Mouse (Mus musculus) forebrain, postnatal 0 days (tissue): ENCODE results near the gene Csmd2. TPM values are rescaled to one million over a fixed set of nuclear protein-coding genes. Genes with fewer than 3 reads are reported as not detected.
"Not testable (repeated sequence)": the region's sequence is repeated elsewhere in the genome, so short reads cannot be mapped to it uniquely, and the experiment has no call there.

ENCODE experiments used
- ATAC-seq: fragments of 200-750 bp; cut with Nextera tagmentation; 2 replicates; pipeline ENCODE4 v1.8.0; 2017; ENCODE audit warnings: mild to moderate bottlenecking, moderate library complexity
- DNase-seq: peaks from one replicate; pipeline ENCODE4 v3.0.0-alpha.2; 2015
- H3K27ac ChIP-seq: fragments of 300-500 bp; sonication (generic); 2 replicates; pipeline ENCODE4 v1.5.1; 2014; ENCODE audit warnings: low read depth, mild to moderate bottlenecking, antibody characterized with exemption, low read length, moderate library complexity, mixed read lengths
- H3K27me3 ChIP-seq: fragments of 300-500 bp; sonication (generic); 2 replicates; pipeline ENCODE4 v1.6.1; 2014; ENCODE audit warnings: mild to moderate bottlenecking, low read length, mixed read lengths; ENCODE audit not compliant: insufficient read depth
- H3K36me3 ChIP-seq: fragments of 300-500 bp; sonication (generic); 2 replicates; pipeline ENCODE4 v1.6.1; 2014; ENCODE audit warnings: mild to moderate bottlenecking, moderate library complexity; ENCODE audit not compliant: insufficient read depth
- H3K4me1 ChIP-seq: fragments of 300-500 bp; sonication (generic); 2 replicates; pipeline ENCODE4 v1.6.1; 2014; ENCODE audit warnings: antibody characterized with exemption; ENCODE audit not compliant: insufficient read depth
- H3K4me2 ChIP-seq: fragments of 300-500 bp; sonication (generic); 2 replicates; pipeline ENCODE4 v1.6.1; 2014; ENCODE audit warnings: low read depth, mild to moderate bottlenecking, moderate library complexity
- H3K4me3 ChIP-seq: fragments of 300-500 bp; sonication (generic); 2 replicates; pipeline ENCODE4 v1.5.1; 2014; ENCODE audit warnings: low read depth, low read length, mixed read lengths
- H3K9ac ChIP-seq: fragments of 300-500 bp; sonication (generic); 2 replicates; pipeline ENCODE4 v1.6.1; 2014; ENCODE audit warnings: mild to moderate bottlenecking
- H3K9me3 ChIP-seq: fragments of 300-500 bp; sonication (generic); 2 replicates; pipeline ENCODE4 v1.6.1; 2016; ENCODE audit warnings: low read length
- CTCF ChIP-seq: sonication (generic); IDR thresholded peaks from 2 replicates; pipeline ENCODE4 v1.5.1; 2016; ENCODE audit warnings: antibody characterized with exemption, control low read depth, low read depth
- WGBS: fragments of 180-500 bp; shearing (Covaris S2); extraction: QIAGEN DNeasy Blood & Tissue Kit; methylation state at CpG from one replicate; pipeline ENCODE4 v1.1.7; 2014; 5-methylcytosine and 5-hydroxymethylcytosine counted together
- polyA plus RNA-seq: library from polyadenylated mRNA; unstranded; fragments of >200 nt; fragmentation: Nextera tagmentation; extraction: Ambion mirVana; gene quantifications from 2 replicates; pipeline ENCODE4 v1.2.1, GENCODE M21; 2015
- total RNA-seq: library from RNA; depleted of rRNA; stranded (reverse); fragments of >200 nt; gene quantifications from 2 replicates; pipeline ENCODE4 v1.2.3, GENCODE M21; 2014

The Csmd2 gene
- total and polyA plus RNA-seq, 2 experiments from 2014 or later, result 5.5 to 35.8 TPM

DNA sequence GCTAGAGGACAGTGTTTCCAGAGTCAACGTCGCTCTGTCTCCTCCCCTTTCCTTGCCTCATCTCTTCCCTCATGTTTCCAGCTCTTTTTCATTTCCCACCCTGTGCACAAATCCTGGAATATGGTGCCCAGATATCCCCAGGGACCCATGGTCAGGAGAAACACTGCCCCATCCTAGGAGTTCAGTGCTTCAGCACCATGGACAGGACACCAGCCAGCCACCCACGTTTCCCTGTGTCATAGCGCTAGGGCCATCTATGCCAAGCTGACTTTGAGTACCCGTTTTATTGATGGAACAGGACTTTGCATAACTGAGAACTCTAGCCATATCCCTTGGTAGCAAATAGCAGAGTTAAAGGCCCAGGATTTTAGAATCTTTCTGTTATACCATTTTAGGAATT is 55.0 kb downstream of the Csmd2 start:
- ATAC-seq (no peak), DNase-seq (no peak)
- Histone ChIP-seq H3K4me3 (no peak overlapping the region), H3K4me2 (no peak overlapping the region), H3K9ac (no peak overlapping the region), H3K27ac (no peak overlapping the region), H3K36me3 (no peaks in the 10 kb centered on the region), H3K9me3 (no peaks in the 10 kb centered on the region), H3K4me1 (peaks cover 5% of the 10 kb centered on the region; the same call in 1 of the 2 replicates), H3K27me3 (no peaks in the 10 kb centered on the region)
- TF ChIP-seq CTCF, result no peak
- 34% methylated on average over 5 of the region's 5 CpGs for WGBS

DNA sequence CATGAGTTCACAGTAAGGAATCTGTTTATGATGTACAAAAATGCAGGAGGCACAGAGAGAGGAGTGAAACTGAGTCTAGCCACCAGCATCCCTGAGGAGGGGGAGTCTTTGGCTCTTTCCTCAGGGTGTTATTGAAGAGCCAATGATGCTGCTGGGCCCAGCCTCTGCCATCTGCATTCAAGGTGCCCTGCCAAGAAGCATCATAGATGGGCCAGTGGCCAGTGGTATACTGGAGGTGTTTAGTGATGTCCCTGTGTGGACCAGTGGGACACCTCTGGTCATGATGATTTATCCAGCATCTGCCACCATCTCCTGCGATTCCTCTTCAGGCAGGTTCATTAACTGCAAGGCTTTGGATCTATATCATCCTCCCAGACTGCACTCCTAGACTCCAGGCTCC is 61.1 kb downstream of the Csmd2 start:
- Histone ChIP-seq H3K4me3 (no peak overlapping the region), H3K36me3 (no peaks in the 10 kb centered on the region), H3K4me1 (no peaks in the 10 kb centered on the region), H3K9ac (no peak overlapping the region), H3K27ac (no peak overlapping the region), H3K9me3 (no peaks in the 10 kb centered on the region), H3K4me2 (no peak overlapping the region), H3K27me3 (no peaks in the 10 kb centered on the region)
- DNase-seq (no peak), ATAC-seq (no peak)
- 77% methylated on average over 1 of the region's 1 CpGs for WGBS
- no peak for TF ChIP-seq CTCF

DNA sequence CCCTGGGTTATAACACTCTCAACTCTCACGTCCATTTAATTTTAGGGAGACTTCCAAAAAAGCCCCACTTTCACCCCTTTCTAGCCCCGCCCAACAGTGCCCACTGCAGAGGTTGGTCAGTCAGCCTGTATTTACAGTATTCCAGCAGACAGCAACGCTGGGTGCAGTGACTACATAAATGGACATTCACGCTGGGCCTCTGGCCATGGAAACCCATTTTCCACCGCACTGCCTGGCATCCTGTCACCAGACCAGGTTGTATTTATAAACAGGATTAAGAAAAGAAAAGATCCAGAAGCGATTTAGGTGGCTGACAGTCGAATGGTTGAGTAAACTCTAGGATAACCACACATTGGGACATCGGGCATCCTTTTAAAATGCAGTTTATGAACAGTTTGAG is 65.0 kb downstream of the Csmd2 start:
- 62% methylated on average over 8 of the region's 8 CpGs for WGBS
- no peak for TF ChIP-seq CTCF
- H3K27me3 ChIP-seq, result no peaks in the 10 kb centered on the region
- no peaks in the 10 kb centered on the region for H3K4me1 ChIP-seq
- H3K9ac ChIP-seq, result no peak overlapping the region
- no peaks in the 10 kb centered on the region for H3K36me3 ChIP-seq
- ATAC-seq (no peak), DNase-seq (no peak)
- H3K27ac ChIP-seq, result no peak overlapping the region
- no peak overlapping the region for H3K4me3 ChIP-seq
- no peak overlapping the region for H3K4me2 ChIP-seq
- no peaks in the 10 kb centered on the region for H3K9me3 ChIP-seq

DNA sequence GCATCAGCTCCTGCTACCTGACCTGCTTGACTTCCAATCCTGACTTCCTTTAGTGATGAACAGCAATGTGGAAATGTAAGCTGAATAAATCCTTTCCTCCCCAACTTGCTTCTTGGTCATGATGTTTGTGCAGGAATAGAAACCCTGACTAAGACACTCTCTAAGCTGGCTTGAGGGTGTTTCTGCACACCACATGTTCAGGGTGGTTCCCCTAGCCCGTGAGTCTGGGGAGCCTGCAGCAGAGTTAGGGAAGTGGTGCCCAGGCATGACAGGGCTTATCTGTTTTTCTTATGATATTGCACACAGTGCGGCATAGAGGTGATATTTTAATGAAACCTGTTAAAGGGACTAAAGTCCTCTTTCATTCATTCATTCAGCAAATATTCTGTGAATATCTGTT is 73.6 kb downstream of the Csmd2 start:
- not testable (repeated sequence) for H3K27me3 ChIP-seq, H3K4me3 ChIP-seq, H3K9ac ChIP-seq, H3K27ac ChIP-seq, H3K36me3 ChIP-seq, DNase-seq, ATAC-seq, H3K9me3 ChIP-seq, H3K4me2 ChIP-seq, H3K4me1 ChIP-seq
- WGBS, result 92% methylated on average over 2 of the region's 2 CpGs

DNA sequence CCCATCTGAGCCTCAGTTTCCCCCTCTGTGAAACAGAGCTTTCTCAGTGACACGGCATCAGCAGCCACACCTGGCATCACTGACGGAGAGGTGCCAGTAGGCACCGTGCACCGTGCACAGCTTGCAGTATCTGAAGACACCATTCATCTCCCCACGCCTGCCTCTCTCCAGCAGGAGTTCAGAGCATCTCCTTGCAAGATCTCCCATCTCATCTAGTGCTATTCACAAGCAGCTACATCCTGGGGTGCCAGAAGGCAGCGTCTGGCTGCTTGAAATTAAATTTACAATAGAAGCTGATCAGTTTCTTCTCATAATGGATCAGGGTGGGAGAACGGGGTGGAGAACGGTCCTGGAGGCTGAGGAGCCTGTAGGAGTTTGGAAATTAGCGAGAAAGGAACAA is 79.5 kb downstream of the Csmd2 start:
- Histone ChIP-seq H3K4me2 (no peak overlapping the region), H3K9me3 (no peaks in the 10 kb centered on the region), H3K27me3 (no peaks in the 10 kb centered on the region), H3K9ac (no peak overlapping the region), H3K4me3 (no peak overlapping the region), H3K4me1 (no peaks in the 10 kb centered on the region), H3K36me3 (no peaks in the 10 kb centered on the region; the same call in 1 of the 2 replicates), H3K27ac (no peak overlapping the region)
- WGBS, result 50% methylated on average over 9 of the region's 9 CpGs
- DNase-seq (no peak), ATAC-seq (no peak)
- no peak for TF ChIP-seq CTCF

DNA sequence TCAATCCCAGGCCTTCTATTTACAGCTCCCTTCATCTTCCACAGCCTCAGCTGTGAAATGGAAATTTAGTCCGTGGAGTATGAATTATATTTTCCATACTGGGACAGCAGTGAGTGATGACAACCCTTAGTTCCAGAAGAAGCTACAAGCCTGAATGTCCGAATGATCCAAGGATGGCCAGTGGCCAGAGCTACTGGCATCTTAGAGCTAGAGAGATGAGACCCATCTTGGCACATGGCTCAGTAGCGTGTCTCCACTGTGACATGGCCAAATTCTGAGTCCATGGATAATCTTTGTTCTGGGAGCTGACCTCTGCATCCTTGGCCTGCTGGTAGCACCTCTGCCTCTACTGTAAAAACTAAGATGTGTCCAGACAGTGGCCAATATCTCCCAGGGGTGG is 96.8 kb downstream of the Csmd2 start:
- H3K9ac ChIP-seq, result no peak overlapping the region
- H3K9me3 ChIP-seq, result no peaks in the 10 kb centered on the region
- no peak for TF ChIP-seq CTCF
- WGBS, result 80% methylated on average over 3 of the region's 3 CpGs
- no peak overlapping the region for H3K4me3 ChIP-seq
- no peak for DNase-seq
- H3K4me1 ChIP-seq, result peaks cover 20% of the 10 kb centered on the region
- no peak for ATAC-seq
- H3K27me3 ChIP-seq, result no peaks in the 10 kb centered on the region
- no peak overlapping the region for H3K27ac ChIP-seq
- no peak overlapping the region for H3K4me2 ChIP-seq
- no peaks in the 10 kb centered on the region for H3K36me3 ChIP-seq

DNA sequence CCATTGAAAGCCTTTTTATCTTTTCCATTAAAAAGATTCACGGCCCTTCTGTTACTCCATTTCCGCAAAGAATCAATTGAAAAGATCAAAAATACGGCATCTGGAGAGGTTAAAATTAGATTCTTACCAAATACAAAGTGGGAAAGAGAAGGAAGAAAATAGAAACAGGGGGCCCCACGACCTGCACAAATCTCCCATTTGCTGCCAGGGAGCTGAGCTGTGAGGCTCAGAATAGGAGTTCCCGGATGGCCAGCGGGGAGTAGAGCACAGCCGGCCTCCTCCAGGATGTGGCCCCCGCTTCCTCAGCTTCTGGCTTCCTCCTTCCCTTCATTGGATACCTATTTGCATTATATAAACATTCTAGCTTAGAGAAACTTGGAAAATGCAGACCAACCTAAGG is 97.4 kb downstream of the Csmd2 start:
- ATAC-seq, result no peak
- no peaks in the 10 kb centered on the region for H3K36me3 ChIP-seq
- peaks cover 20% of the 10 kb centered on the region for H3K4me1 ChIP-seq
- H3K9ac ChIP-seq, result no peak overlapping the region
- H3K9me3 ChIP-seq, result no peaks in the 10 kb centered on the region
- no peak for DNase-seq
- TF ChIP-seq CTCF, result no peak
- no peaks in the 10 kb centered on the region for H3K27me3 ChIP-seq
- no peak overlapping the region for H3K4me3 ChIP-seq
- no peak overlapping the region for H3K27ac ChIP-seq
- no peak overlapping the region for H3K4me2 ChIP-seq
- 62% methylated on average over 8 of the region's 8 CpGs for WGBS

DNA sequence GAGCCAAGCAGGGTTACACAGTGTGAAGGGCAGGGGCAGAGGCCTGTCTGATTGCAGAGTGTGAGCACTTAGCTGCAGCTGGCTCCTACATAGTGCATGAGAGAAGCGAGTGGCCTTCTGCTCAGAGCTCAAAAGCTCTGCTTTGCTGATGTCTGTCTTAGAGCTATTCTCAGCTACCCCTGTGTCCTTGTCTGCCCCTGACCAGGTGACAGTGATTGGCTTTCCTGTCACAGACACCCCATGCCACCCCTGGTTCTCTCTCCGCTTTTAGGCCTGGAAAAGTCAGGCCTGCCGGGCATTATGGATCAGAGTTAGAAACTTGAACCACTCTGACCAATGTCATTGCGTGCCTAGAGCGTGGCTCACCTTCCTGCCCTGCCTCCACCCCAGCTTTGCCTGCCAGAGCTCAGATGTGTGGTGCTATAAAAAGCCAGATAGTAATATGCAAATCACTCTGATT is 99.5 kb downstream of the Csmd2 start:
- Histone ChIP-seq H3K9ac (no peak overlapping the region), H3K4me1 (peaks cover 20% of the 10 kb centered on the region), H3K4me2 (no peak overlapping the region), H3K9me3 (no peaks in the 10 kb centered on the region), H3K27ac (no peak overlapping the region), H3K27me3 (no peaks in the 10 kb centered on the region), H3K36me3 (no peaks in the 10 kb centered on the region), H3K4me3 (no peak overlapping the region)
- ATAC-seq (no peak), DNase-seq (no peak)
- no peak for TF ChIP-seq CTCF
- WGBS, result 83% methylated on average over 5 of the region's 5 CpGs
